Mouse (Mus musculus) E14TG2a.4 (cell line): Measurements from ENCODE around the gene Unc5c.

Experiments
- CTCF ChIP-seq: conservative IDR thresholded peaks from 2 replicates; pipeline ENCODE4 v1.5.1; 2014; ENCODE audit warnings: low read length
- NANOG ChIP-seq: IDR thresholded peaks from 2 replicates; pipeline ENCODE4 v1.6.1; 2014; ENCODE audit warnings: borderline replicate concordance, low read length, mixed read lengths
- POU5F1 ChIP-seq: IDR thresholded peaks from 2 replicates; pipeline ENCODE4 v1.6.1; 2014; ENCODE audit warnings: low read length, borderline replicate concordance

GRCm38 (mm10) chr3:141838864-141839263 lies 373.8 kb downstream of the Unc5c start:
- TF ChIP-seq CTCF = peak; percentile 86
- no peak for TF ChIP-seq POU5F1
- no peak for TF ChIP-seq NANOG
